Mouse (Mus musculus) hindlimb bud, embryonic 11.5 days (tissue): Measurements from ENCODE around the gene Cdh13.

ENCODE experiments used
- DNase-seq: peaks from one replicate; pipeline ENCODE4 v3.0.0-alpha.2; 2012; ENCODE audit warnings: low read depth, low spot score; ENCODE audit errors: extremely low spot score

The Cdh13 gene

DNA sequence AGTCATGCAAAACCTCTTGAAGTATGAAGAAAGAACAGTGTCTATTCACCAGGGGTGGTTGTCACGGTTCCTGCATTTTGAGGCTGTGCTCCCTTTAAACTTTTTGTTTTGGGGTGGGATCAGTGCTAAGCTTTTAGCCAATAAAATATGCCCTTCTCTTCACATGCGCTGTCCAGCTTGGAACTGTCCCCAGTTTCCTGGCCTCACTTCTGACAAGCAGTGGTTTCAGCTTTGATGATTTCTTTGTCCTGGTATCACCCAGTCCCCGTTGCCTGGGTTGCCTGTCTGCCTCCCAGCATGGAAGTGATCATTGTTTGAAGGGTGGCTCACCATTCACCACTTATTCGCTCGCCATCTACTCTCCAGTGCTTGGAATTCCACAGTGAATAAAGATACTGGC lies 156.3 kb downstream of the Cdh13 start:
- DNase-seq: no peak

GRCm38 (mm10) chr8:118443361-118443760 lies 159.8 kb downstream of the Cdh13 start:
- DNase-seq: no peak

DNA sequence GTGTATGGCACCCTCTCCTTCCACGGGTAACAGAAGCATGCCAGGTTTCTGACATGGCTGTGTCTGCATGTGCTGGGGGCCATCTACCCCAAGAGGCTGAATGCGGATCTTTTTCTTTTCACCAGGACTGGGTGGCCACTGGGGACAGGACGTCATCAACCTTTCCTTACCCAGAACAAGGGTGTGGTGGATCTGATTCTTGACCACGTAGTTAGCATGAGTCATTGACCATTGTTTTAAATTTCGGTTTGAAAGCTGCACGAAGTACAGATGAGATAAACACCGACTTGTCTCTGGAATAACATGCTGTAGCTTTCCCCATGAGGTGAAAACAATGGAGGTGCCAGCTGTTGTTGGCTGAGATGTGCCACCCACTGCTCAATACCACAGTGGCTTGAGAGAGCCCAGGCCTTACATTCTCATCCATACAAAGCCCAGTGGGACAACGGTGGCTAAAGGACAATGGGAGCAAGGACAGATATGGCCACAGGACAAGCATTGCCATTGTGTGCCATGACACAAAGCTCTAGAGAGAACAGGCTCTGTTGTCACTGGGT lies 161.2 kb downstream of the Cdh13 start:
- DNase-seq: no peak

DNA sequence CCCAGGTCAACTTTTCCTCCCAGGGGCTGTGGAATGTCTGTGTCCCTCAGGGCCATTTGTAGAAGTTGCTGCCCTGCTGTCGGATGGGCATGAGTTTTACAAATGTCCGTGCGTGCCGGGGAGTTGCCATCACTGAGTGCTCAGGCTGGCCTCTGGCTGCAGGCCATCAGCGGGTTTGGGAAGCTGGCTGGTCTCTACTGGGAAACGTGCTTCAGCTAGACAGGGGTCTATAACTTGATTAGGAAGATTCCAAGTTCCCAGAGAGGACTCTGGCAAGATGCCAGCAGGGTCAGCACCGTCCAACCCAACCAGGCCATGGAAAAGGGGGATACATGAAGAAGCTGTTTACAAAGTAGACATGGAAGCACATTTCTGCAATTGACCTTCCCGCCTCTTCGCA lies 163.0 kb downstream of the Cdh13 start:
- no peak for DNase-seq

DNA sequence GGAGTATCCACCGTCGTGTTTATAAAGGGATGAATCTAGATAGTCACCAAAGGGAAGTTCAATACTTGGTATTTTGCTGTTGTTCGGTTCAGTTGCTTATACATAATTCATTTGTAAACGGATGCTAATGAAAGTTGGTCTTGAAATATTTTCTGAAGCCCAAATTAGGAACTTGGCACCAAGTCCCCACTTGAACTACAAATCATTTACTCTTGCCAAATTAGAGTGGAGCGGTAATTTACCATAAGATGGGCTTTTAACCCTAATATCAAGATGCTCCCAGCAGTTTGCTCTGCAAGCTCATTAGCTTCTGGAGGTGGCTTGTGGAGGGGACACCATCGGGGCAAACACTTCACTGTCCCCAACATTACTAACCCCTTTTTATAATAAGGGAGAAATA lies 164.5 kb downstream of the Cdh13 start:
- no peak for DNase-seq

- DNase-seq: no peak
Measured at GRCm38 (mm10) chr8:118452445-118453103, 169.0 kb downstream of the Cdh13 start.

GRCm38 (mm10) chr8:118455245-118455644 lies 171.7 kb downstream of the Cdh13 start:
- DNase-seq: no peak

GRCm38 (mm10) chr8:118465330-118465948 lies 181.9 kb downstream of the Cdh13 start:
- DNase-seq: no peak

DNA sequence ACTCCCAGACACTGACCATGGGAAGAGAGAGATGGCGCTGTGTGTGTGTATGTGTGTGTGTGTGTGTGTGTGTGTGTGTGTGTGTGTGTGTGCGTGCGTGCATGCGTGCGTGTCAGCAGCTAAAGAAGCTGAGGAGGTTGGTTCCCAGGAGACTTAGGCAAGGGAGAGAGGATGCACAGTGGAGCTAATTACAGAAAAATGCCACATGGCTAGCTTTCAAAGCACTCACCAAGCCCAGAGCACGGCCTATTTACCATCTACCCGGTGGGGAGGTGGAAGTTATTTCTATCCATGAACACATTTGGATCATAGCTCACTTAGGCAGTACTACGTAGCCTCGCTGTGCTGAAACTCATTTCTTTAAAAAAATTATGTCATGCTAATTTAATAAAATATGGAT lies 194.1 kb downstream of the Cdh13 start:
- no peak for DNase-seq

DNA sequence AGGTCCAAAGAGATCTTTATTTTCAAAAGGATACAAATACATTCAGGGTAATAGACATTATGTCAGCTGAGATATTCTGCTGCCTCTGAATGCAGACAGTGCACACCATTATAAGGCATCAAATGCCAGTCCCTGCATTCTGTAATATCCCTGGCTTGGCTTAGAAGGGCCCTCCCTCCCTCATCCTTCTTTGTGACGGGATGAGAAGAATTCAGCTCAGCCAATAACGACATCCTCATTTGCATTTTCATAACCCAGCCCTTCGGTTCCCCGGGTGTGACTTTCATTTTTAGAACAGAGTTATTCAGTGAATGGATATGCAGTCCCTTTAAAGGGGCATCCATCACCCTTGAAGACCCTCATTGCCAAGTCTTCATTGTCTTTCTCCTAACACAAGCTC lies 205.2 kb downstream of the Cdh13 start:
- no peak for DNase-seq

GRCm38 (mm10) chr8:118502509-118502908 lies 219.0 kb downstream of the Cdh13 start:
- no peak for DNase-seq

DNA sequence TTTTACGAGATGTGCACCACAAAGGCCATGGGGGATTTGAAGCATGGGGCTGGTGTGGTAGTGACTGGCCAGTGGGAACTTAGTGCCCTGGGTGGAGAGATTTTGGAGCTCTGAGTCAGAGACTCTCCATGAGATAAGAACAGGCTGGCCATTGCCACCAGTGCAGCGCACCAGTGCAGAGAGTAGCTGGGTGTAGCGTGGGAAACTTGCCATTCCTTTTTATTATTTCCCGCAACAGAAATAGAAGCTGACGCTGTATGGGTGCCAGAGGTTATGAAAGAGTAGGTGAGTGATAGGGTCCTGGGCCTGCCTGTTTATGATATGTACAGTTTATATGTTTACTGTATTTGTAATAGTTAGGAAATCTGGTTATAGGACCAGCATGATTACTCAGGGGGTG lies 225.9 kb downstream of the Cdh13 start:
- no peak for DNase-seq

DNA sequence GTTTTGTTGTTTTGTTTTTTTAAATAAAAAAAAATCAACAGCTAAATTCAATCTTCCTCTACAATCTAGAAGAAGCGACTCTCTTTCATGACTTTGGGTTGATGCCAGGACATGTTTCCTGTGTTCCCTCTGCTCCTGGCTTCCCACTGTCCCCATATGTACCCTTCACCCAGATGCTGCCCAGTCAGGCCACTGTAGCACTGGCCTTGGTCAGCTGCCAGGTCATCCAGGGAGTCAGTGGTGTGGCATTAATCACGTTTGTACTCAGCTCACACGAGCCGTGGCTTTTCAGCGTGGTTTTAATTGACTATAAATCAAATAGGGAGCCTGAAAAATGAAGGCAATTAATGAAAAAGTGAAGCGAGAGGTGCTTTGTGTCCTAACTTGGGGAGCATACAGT lies 229.7 kb downstream of the Cdh13 start:
- no peak for DNase-seq

DNA sequence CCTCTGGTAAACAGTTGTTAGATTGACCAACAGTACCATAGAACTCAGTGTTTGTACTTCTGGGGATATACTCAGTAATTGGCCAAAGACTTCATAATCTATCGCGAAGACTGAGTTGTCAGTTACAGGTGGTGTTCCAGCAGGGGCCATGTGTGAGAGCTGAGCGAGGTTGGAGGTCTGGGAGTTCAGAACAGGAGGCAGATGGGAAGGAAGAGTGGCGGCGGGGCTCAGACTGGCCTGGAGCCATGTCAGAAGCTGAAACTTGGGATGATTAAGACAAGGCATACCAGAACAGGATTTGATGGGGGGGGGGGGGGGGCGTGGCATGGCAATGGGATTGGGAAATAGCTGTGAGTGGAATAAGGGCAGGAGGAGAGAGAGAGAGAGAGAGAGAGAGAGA lies 232.1 kb downstream of the Cdh13 start:
- no peak for DNase-seq

- no peak for DNase-seq
Measured at GRCm38 (mm10) chr8:118517071-118517470, 233.5 kb downstream of the Cdh13 start.

DNA sequence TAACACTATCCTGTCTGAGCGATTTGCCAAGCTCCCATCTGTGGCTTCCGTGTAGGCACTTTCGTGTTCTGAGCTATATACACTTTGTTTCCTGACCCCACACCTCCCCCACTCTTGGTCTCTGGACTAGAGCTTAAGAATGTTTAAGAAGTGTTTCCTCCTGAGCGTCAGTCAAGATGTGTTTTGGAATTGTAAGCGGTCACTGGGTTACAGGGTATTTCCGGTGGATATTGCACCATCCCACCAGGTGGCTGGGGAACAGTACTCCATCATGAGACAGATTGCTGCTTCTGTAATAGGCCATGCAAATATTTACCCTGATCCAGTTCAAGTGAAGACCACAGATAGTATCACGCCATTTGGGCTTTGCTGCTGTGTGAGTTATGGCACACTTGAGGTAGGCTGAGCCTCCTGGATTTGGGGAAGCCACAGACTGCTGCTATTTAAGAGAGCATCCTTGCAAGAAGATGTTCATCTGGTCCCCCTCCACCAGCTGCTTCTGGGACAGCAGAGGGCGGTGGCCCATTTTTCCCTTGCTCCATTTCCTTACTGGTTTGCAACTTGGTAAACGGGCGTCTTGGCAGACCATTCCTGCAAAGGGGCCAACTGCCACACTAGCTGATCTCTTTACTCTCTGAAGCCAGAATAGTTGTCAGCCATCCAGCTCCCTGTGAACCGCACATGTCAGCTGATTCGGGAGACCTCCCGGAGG lies 234.7 kb downstream of the Cdh13 start:
- no peak for DNase-seq

GRCm38 (mm10) chr8:118518742-118519102 lies 235.2 kb downstream of the Cdh13 start:
- DNase-seq: no peak

DNA sequence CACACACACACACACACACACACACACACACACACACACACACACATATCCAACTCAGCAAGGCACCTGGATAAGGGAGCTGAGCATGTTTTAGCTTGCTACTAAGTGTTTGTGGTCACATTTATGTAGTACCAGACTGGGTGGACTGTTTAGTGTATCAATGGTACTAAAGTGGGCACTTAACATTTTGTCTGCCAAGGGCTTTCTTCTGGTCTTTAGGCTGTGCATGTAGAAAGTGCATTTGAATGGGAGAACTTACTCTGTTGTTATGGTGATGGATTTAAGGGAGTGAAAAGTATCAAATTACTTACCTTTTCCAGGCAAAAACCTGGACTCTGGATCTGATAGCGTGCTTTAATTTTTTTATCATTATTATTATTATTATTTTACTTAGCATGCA lies 240.4 kb downstream of the Cdh13 start:
- DNase-seq: no peak

- no peak for DNase-seq
Measured at GRCm38 (mm10) chr8:118538816-118539558, 255.5 kb downstream of the Cdh13 start.

- no peak for DNase-seq
Measured at GRCm38 (mm10) chr8:118539559-118539819, 256.0 kb downstream of the Cdh13 start.

DNA sequence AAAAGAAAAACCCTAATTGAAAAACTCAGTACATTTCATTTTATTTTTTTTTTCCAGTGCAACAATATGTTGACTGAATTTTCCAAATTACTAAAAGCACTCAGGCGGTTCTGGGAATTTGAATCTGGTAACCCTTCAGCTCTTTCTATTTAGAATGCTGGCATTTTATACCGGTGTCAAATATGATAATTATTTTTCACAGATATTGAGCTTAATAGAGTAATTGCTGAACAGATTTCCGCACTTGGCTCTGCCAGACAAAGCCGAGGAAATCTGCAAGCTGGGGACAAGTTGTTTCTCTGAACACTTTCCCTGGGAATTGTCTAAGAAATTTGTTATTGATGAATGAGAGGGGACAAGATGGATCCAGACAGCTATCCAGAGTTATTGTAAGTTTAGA lies 256.4 kb downstream of the Cdh13 start:
- no peak for DNase-seq

DNA sequence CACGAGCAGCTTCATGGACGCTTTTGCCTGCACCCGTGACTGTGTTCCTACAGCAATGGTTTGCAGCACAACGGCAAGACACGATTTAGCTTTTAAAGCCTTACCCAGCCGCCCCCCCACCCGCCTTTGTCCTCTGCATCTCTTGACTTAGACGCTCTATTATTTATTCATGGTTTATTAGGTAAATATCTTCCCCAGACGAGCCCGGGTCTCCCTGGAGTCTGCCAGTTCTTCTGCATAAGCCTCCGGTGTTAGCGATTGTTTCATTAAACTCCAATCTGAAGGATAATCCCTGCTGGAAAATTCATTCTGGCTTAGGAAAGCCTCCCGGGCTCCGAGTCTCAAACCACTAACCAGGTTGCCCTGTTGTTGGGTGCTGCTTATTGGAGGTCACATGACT lies 268.9 kb downstream of the Cdh13 start:
- no peak for DNase-seq
